Mouse (Mus musculus) gastrocnemius, postnatal 10 days (tissue): ENCODE data around the gene Ltb. TPM values are rescaled to one million over a fixed set of nuclear protein-coding genes. Genes with fewer than 3 reads are reported as not detected.

ENCODE experiments used
- DNase-seq: peaks from one replicate; pipeline ENCODE4 v3.0.0; 2021; ENCODE audit warnings: mixed read lengths
- total RNA-seq, 2 experiments: library from RNA; stranded (reverse); gene quantifications; 2 replicates each; pipeline ENCODE4 v1.2.3; 2021

Ltb gene
- total RNA-seq, 2 experiments from 2014 or later: 0.68 to 0.75 TPM

- no peak for DNase-seq
These were observed 798 bp downstream of the Ltb start for GRCm38 (mm10) chr17:35194844-35195630.

- peak; percentile 94 for DNase-seq
These were observed 1.5 kb downstream of the Ltb start for GRCm38 (mm10) chr17:35195631-35196320.

GRCm38 (mm10) chr17:35196321-35196641 is 2.0 kb downstream of the Ltb start:
- DNase-seq: no peak

- DNase-seq: no peak
These were observed 2.9 kb downstream of the Ltb start for GRCm38 (mm10) chr17:35197126-35197525.

GRCm38 (mm10) chr17:35198029-35198428 is 3.8 kb downstream of the Ltb start:
- DNase-seq: no peak

- DNase-seq: no peak
These were observed 4.7 kb downstream of the Ltb start for GRCm38 (mm10) chr17:35198946-35199345.

- DNase-seq: no peak
These were observed 6.2 kb downstream of the Ltb start for GRCm38 (mm10) chr17:35200398-35200797.

- no peak for DNase-seq
These were observed 6.9 kb downstream of the Ltb start for GRCm38 (mm10) chr17:35201128-35201527.

GRCm38 (mm10) chr17:35201787-35202186 is 7.5 kb downstream of the Ltb start, which contains the start of gene Tnf:
Tnf (minus strand) TSS chr17:35202007.
- no peak for DNase-seq

GRCm38 (mm10) chr17:35202442-35202841 is 8.2 kb downstream of the Ltb start:
- DNase-seq: no peak

GRCm38 (mm10) chr17:35204494-35205379 is 10.5 kb downstream of the Ltb start, which contains the start of gene Lta:
Lta (minus strand) TSS chr17:35205351.
- DNase-seq: no peak

GRCm38 (mm10) chr17:35205380-35205769 is 11.1 kb downstream of the Ltb start:
- DNase-seq: no peak

GRCm38 (mm10) chr17:35209785-35210535 is 15.7 kb downstream of the Ltb start:
- no peak for DNase-seq

- DNase-seq: no peak
These were observed 16.4 kb downstream of the Ltb start for GRCm38 (mm10) chr17:35210593-35210992.

GRCm38 (mm10) chr17:35213071-35213470 is 18.8 kb downstream of the Ltb start:
- DNase-seq: no peak

- no peak for DNase-seq
These were observed 24.4 kb downstream of the Ltb start for GRCm38 (mm10) chr17:35218516-35219193.

GRCm38 (mm10) chr17:35219601-35220041 is 25.4 kb downstream of the Ltb start:
- DNase-seq: no peak

- peak; percentile 53 for DNase-seq
These were observed 26.1 kb downstream of the Ltb start, which contains the start of gene Gm16181 for GRCm38 (mm10) chr17:35220156-35220952. Gm16181 (plus strand) TSS chr17:35220834.

- no peak for DNase-seq
These were observed 28.1 kb downstream of the Ltb start for GRCm38 (mm10) chr17:35222299-35222698.

GRCm38 (mm10) chr17:35224641-35225040 is 30.4 kb downstream of the Ltb start:
- DNase-seq: no peak
